Mouse (Mus musculus) brain, embryonic 14.5 days (tissue): ENCODE measurements around the gene Kcnk1.

ENCODE experiments used
- CTCF ChIP-seq: fragments of 200-500 bp; IDR thresholded peaks from 2 replicates; pipeline ENCODE4 v1.5.1; 2012; ENCODE audit warnings: inconsistent platforms, mild to moderate bottlenecking, moderate library complexity, borderline replicate concordance; ENCODE audit not compliant: insufficient read depth, insufficient read length; ENCODE audit errors: extremely low read depth
- POLR2A ChIP-seq: fragments of 200-500 bp; IDR thresholded peaks from 2 replicates; pipeline ENCODE4 v1.6.1; 2012; ENCODE audit warnings: mild to moderate bottlenecking, inconsistent platforms, borderline replicate concordance; ENCODE audit not compliant: poor library complexity, insufficient read depth, insufficient read length, severe bottlenecking; ENCODE audit errors: extremely low read depth

DNA sequence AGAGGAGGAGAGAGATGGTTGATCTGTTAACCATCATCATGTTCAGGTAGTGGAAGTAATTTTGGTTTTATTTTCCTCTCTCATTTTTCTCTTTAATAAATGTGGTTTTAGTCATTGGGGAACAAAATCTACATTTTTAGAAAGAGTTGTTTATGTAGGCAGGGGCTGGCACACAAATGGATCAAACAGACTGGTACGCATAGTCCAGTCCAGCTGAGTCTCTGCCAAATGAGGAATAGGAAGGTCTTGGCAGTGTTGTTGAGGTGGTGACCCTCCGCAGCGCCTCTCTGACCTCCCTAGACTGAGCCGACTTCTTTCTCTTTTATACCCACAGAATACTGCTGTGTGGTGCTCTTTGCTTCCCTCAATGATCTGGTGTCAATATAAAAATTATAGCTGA lies 19.0 kb upstream of the Kcnk1 start:
- TF ChIP-seq POLR2A, result no peak
- TF ChIP-seq CTCF, result no peak
